Mouse (Mus musculus) layer of hippocampus, postnatal 36 days (tissue): Measurements from ENCODE around the gene Srsf3. TPM values are rescaled to one million over a fixed set of nuclear protein-coding genes. Genes with fewer than 3 reads are reported as not detected.
"Not testable (repeated sequence)": the region's sequence is repeated elsewhere in the genome, so short reads cannot be mapped to it uniquely, and the experiment has no call there.

Experiments used
- DNase-seq, 2 experiments: peaks; one replicate each; pipeline ENCODE4 v3.0.0; 2022
- total RNA-seq, 2 experiments: library from RNA; stranded (reverse); gene quantifications; 2 replicates each; pipeline ENCODE4 v1.2.3; 2021

The Srsf3 gene
- 100 to 1,000 TPM; 141 to 147 TPM for total RNA-seq

- peak; percentile 97 to 98 for DNase-seq
Observed at GRCm38 (mm10) chr17:29032274-29033069, at the start of gene Srsf3. TSS of gene Srsf3 (plus strand) at chr17:29032628.

- no peak for DNase-seq
Observed at GRCm38 (mm10) chr17:28984724-28985420, 47.6 kb upstream of the Srsf3 start.

DNA sequence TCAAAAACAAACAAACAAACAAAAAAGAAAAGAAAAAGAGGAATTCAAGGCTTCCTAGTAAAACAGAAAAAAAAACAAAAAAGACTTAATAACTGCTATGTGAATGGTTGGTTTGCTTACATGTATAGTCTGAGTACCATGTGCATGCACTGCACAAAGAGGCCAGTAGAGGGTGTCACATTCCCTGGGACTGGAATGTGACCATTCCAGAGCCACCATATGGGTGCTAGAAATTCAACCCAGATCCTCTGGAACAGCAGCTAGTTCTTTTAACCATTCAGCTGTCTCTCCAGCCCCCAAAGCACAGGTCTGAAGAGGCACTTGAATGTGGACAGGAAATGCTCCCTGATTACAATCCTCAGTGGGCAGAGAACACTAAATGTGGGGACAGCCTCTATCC is 45.6 kb upstream of the Srsf3 start:
- no peak for DNase-seq

DNA sequence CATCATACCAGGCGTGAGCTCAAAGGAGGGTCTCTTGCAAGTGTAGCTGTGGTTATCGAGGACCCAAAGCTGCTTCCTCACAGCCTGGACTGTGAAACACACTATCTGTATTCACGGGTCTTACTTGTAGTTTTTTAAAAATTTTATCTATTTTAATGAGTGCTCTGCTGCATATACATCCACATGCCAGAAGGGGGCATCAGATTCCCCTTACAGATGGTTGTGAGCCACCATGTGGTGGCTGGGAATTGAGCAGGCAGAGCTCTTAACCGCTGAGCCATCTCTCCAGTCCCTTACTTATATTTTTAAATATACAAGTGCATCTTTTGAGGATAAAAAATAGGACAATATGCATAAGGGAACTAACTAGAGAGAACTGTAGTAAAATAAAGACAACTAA is 44.7 kb upstream of the Srsf3 start:
- DNase-seq, result no peak

DNA sequence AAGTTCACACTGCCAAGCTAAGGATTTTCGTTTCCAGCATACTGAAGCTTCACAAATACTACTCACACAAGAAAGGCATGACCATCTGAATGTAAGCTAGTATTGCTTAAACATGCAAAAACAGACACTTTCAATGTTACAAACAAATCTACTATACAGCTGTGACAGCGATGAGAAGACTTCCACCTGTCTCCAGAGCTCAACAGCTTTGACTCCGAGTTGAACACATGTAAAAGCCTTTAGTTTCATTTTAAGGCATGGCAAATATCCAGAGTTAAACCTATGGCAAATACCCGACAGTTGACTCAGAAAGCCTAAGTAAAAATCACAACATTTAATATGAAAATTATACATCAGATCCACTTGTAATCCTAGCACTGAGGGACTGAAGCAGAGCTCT is 44.1 kb upstream of the Srsf3 start:
- DNase-seq, result no peak

GRCm38 (mm10) chr17:28988996-28989395 is 43.4 kb upstream of the Srsf3 start:
- no peak for DNase-seq

GRCm38 (mm10) chr17:28990060-28990459 is 42.4 kb upstream of the Srsf3 start:
- DNase-seq, result no peak

DNA sequence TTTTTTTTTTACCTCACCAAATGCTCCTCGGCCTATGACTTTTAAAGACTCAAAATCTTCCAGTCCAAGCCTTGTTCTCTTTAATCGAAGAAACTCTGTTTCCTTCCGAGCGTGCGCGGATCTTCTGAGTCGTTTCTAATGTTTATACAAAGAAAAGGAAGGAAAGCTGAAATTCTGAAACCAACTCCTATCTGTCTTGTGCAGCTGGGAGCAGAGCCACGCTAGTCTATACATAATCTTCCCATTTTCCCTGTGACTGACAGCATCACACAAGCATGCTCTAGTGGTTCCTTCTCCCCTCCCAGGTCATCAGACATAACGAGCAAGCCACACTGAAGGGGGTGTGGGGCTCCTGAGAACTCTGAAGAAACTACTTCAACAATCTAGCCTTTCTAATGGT is 41.1 kb upstream of the Srsf3 start:
- DNase-seq, result no peak

GRCm38 (mm10) chr17:28992105-28992504 is 40.3 kb upstream of the Srsf3 start:
- DNase-seq, result no peak

DNA sequence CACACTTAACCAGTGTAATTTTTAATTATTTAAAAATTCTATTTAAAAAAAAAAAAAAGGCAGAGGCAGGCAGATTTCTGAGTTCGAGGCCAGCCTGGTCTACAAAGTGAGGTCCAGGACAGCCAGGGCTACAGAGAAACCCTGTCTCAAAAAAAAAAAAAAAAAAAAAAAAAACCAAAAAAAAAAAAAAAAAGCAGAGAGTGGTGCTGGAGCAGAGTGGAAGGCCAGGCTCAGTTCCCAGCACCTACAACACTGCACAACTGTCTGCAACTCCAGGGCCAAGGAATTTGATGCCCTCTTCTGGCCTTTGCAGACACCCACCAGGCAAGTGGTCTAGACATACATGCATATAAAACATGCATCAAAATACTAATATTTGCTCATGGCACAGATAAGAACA is 39.4 kb upstream of the Srsf3 start:
- DNase-seq, result not testable (repeated sequence)

- no peak for DNase-seq
Observed at GRCm38 (mm10) chr17:28994615-28995014, 37.8 kb upstream of the Srsf3 start.

- no peak for DNase-seq
Observed at GRCm38 (mm10) chr17:29000465-29000864, 32.0 kb upstream of the Srsf3 start.

DNA sequence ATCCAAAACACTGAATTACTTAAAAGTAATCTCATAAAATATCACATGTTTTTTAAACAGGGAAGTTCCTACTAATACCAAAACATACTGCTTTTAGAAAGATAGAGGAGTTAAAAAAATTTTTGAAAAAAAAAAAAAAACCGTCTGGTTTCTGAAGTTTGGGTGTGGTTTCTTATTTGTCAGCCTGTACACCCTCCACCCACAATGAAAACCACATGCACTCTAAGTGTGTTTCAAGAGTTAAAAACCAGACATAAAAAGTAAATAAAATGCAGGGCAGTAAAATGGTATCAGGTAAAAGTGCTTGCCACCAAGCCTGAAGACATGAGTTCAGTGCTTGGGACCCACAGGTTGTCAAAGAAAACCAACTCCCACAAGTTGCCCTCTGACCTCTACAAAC is 28.7 kb upstream of the Srsf3 start:
- DNase-seq, result no peak

DNA sequence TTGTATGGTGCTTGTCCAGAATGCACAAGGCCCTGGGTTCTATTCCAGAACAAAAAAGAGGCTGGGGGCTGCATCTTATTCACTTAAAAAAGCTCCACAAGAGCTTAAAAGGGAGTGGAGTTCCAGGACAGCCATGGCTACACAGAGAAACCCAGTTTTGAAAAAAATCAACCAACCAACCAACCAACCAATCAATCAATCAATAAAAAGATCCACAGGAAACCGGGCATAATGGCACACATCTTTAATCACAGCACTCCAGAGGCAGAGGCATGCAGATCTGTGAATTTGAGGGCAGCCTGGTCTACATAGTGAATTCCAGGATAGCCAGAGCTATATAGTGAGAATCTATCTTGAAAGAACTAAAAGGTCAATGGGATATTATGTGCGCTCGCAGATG is 27.4 kb upstream of the Srsf3 start:
- no peak for DNase-seq

GRCm38 (mm10) chr17:29006812-29007211 is 25.6 kb upstream of the Srsf3 start:
- no peak for DNase-seq

GRCm38 (mm10) chr17:29007243-29007640 is 25.2 kb upstream of the Srsf3 start:
- DNase-seq, result peak in 1 of 2 experiments; percentile 18

DNA sequence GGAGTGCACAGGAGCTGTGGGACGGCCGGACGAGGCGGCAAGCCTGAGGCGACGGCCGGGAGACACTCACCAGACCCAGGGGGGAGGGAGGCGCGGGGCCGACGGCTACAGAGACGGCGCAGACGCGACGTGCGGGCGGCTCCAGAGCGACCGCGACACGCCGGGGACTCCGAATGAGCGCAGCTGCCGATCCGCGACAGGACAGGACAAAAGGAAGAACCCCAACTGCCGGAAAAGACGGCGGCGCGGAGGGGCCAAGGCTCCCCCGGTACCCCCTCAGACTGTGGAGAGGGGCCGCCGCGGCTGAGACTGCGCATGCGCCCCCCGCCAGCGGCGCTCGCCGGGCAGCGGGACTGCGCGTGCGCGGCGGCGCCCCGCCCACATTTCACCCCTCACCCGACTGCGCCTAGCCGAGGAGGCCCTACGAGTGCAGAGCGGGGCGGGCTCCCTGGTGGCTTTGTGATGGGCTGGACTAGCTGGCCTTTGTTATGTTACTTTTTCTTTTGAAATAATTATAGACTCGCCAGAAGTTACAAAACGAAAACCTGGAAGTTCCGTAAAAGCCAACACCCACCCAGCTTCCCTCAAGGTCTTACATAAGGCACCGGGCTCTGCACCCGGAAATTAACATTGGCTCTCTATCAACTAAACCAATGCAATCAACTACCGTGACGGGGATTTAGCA is 24.6 kb upstream of the Srsf3 start, which contains the start of gene Stk38:
Gene Stk38, minus strand, starts transcription at position 355 of the 685 bp plus-strand sequence.
- DNase-seq, result peak; percentile 90 to 94

GRCm38 (mm10) chr17:29008326-29008650 is 24.1 kb upstream of the Srsf3 start:
- DNase-seq, result no peak

- DNase-seq, result no peak
Observed at GRCm38 (mm10) chr17:29009181-29009580, 23.2 kb upstream of the Srsf3 start.

- no peak for DNase-seq
Observed at GRCm38 (mm10) chr17:29014235-29014634, 18.2 kb upstream of the Srsf3 start.

- no peak for DNase-seq
Observed at GRCm38 (mm10) chr17:29015638-29016037, 16.8 kb upstream of the Srsf3 start.

DNA sequence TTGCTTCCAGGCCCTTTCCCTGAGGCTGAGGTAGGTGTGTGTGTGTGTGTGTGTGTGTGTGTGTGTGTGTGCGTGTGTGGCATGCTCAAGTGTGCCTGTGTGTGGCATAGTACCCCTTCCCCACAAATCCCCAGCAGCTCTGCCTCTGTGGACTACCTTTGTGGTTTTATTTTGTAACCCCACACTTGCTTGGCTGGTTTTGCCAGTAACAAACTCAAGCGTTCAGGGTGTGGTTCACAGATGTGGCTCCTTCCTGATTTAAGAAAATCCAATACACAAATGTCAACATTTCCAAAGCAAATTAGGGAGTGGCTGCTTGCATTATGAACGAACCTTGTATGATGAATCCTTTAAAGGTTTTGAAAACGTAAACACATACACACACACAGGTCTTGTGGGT is 15.7 kb upstream of the Srsf3 start:
- DNase-seq, result no peak

- no peak for DNase-seq
Observed at GRCm38 (mm10) chr17:29018292-29018984, 14.0 kb upstream of the Srsf3 start.
